Mouse (Mus musculus) MEL (cell line): ENCODE measurements around the gene Sv2c.

Experiments
- CTCF ChIP-seq, 3 experiments: IDR thresholded peaks in 2 of 3; conservative IDR thresholded peaks in 1 of 3; 2 replicates each; pipeline ENCODE4 v1.5.1; 2011 to 2012; ENCODE audit warnings: low read length in 3 of 3, low read depth in 2 of 3, mild to moderate bottlenecking in 2 of 3, improper control_type of control experiment in 1 of 3, inconsistent platforms in 1 of 3, mixed read lengths in 1 of 3, moderate library complexity in 1 of 3; ENCODE audit not compliant: control insufficient read depth in 1 of 3, insufficient read depth in 1 of 3, poor library complexity in 1 of 3, severe bottlenecking in 1 of 3
- ZC3H11A ChIP-seq: IDR thresholded peaks from 2 replicates; pipeline ENCODE4 v1.6.1; 2012; ENCODE audit warnings: low read depth, mild to moderate bottlenecking, inconsistent platforms, low read length, improper control_type of control experiment

DNA sequence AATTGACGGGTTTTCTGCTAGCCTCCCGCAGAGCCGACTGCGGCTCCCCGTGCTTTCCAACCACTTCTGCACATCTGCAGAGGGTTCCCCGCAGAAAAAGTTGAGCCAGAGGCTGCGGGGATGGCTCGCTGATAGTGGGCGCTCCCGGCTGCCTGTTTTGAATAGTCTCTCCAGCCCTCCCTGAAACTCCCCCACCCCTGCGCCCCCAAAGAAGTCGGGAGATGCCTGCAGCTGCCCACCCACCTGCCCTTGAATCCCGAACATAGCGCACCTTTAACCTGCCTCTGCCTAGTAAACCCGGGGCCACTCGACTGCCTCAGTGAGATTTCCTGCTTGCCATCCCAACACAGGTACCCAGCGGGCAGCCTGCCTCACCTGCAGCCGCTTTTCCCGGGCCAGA is 466 bp downstream of the Sv2c start:
- TF ChIP-seq ZC3H11A, result no peak
- no peak for TF ChIP-seq CTCF (IDR thresholded peaks at IDR 0.05 in 2 of 3, conservative IDR thresholded peaks at IDR 0.05 in 1 of 3; ENCODE audit: control insufficient read depth in 1 of 3, insufficient read depth in 1 of 3, low read depth in 2 of 3, low read length in 3 of 3, poor library complexity in 1 of 3, severe bottlenecking in 1 of 3)
